Mouse (Mus musculus) MEL (cell line): ENCODE measurements around the gene Magi2. TPM values are rescaled to one million over a fixed set of nuclear protein-coding genes. Genes with fewer than 3 reads are reported as not detected.

Source experiments
- DNase-seq: peaks from one replicate; pipeline ENCODE4 v3.0.0; 2011; ENCODE audit warnings: low read depth, low spot score
- H3K27ac ChIP-seq: 2 replicates; pipeline ENCODE4 v1.5.1; 2012; ENCODE audit warnings: low read depth, mild to moderate bottlenecking, control low read depth, low read length, moderate library complexity; ENCODE audit not compliant: control insufficient read depth
- H3K27me3 ChIP-seq, 2 experiments: fragments of 150-350 bp in 1 of 2; sonication (generic) in 1 of 2; 2 replicates each; pipeline ENCODE4 v1.6.1; 2012; ENCODE audit warnings: low read length in 2 of 2, mild to moderate bottlenecking in 2 of 2, improper control_type of control experiment in 1 of 2, moderate library complexity in 1 of 2; ENCODE audit not compliant: insufficient read depth in 2 of 2, control insufficient read depth in 1 of 2
- H3K36me3 ChIP-seq, 2 experiments: 2 replicates each; pipeline ENCODE4 v1.6.1; 2012 to 2014; ENCODE audit warnings: low read length in 2 of 2, improper control_type of control experiment in 1 of 2, inconsistent platforms in 1 of 2, mild to moderate bottlenecking in 1 of 2; ENCODE audit not compliant: insufficient read depth in 2 of 2, control insufficient read depth in 1 of 2
- H3K4me1 ChIP-seq, 2 experiments: fragments of 150-350 bp in 1 of 2; sonication (generic) in 1 of 2; 2 replicates each; pipeline ENCODE4 v1.6.1; 2012; ENCODE audit warnings: low read length in 2 of 2, improper control_type of control experiment in 1 of 2, mild to moderate bottlenecking in 1 of 2; ENCODE audit not compliant: insufficient read depth in 2 of 2, control insufficient read depth in 1 of 2
- H3K4me3 ChIP-seq, 2 experiments: fragments of 150-350 bp in 1 of 2; sonication (generic) in 1 of 2; 2 replicates each; pipeline ENCODE4 v1.5.1; 2012; ENCODE audit warnings: low read depth in 2 of 2, low read length in 2 of 2, mild to moderate bottlenecking in 2 of 2, moderate library complexity in 2 of 2, control low read depth in 1 of 2, improper control_type of control experiment in 1 of 2; ENCODE audit not compliant: control insufficient read depth in 1 of 2, insufficient read depth in 1 of 2
- H3K79me2 ChIP-seq: 2 replicates; pipeline ENCODE4 v1.6.1; 2012; ENCODE audit warnings: mild to moderate bottlenecking, low read length, moderate library complexity; ENCODE audit not compliant: control insufficient read depth, poor library complexity, insufficient read depth
- H3K9ac ChIP-seq: 2 replicates; pipeline ENCODE4 v1.6.1; 2012; ENCODE audit warnings: low read depth, mild to moderate bottlenecking, control low read depth, low read length, moderate library complexity; ENCODE audit not compliant: control insufficient read depth, poor library complexity, severe bottlenecking
- H3K9me3 ChIP-seq: fragments of 150-350 bp; sonication (generic); replicated peaks from 2 replicates; pipeline ENCODE4 v1.6.1; 2012; ENCODE audit warnings: mild to moderate bottlenecking, low read length, improper control_type of control experiment, moderate library complexity; ENCODE audit not compliant: insufficient read depth
- CTCF ChIP-seq, 3 experiments: IDR thresholded peaks in 2 of 3; conservative IDR thresholded peaks in 1 of 3; 2 replicates each; pipeline ENCODE4 v1.5.1; 2011 to 2012; ENCODE audit warnings: low read length in 3 of 3, low read depth in 2 of 3, mild to moderate bottlenecking in 2 of 3, improper control_type of control experiment in 1 of 3, inconsistent platforms in 1 of 3, mixed read lengths in 1 of 3, moderate library complexity in 1 of 3; ENCODE audit not compliant: control insufficient read depth in 1 of 3, insufficient read depth in 1 of 3, poor library complexity in 1 of 3, severe bottlenecking in 1 of 3
- E2F4 ChIP-seq: IDR thresholded peaks from 2 replicates; pipeline ENCODE4 v1.6.1; 2011; ENCODE audit warnings: low read depth, low read length, improper control_type of control experiment, borderline replicate concordance
- ELF1 ChIP-seq: IDR thresholded peaks from 2 replicates; pipeline ENCODE4 v1.6.1; 2014; ENCODE audit warnings: low read depth, mild to moderate bottlenecking, inconsistent platforms, low read length, improper control_type of control experiment, moderate library complexity
- EP300 ChIP-seq, 2 experiments: IDR thresholded peaks; 2 replicates each; pipeline ENCODE4 v1.6.1; 2011; ENCODE audit warnings: improper control_type of control experiment in 2 of 2, low read length in 2 of 2, low read depth in 1 of 2, mild to moderate bottlenecking in 1 of 2
- GABPA ChIP-seq: IDR thresholded peaks from 2 replicates; pipeline ENCODE4 v1.6.1; 2012; ENCODE audit warnings: low read depth, mild to moderate bottlenecking, inconsistent platforms, low read length, improper control_type of control experiment, moderate library complexity
- GATA1 ChIP-seq: IDR thresholded peaks from 2 replicates; pipeline ENCODE4 v1.6.1; 2011; ENCODE audit warnings: low read depth, low read length, improper control_type of control experiment
- HCFC1 ChIP-seq: IDR thresholded peaks from 2 replicates; pipeline ENCODE4 v1.6.1; 2012; ENCODE audit warnings: low read depth, mild to moderate bottlenecking, inconsistent platforms, low read length, improper control_type of control experiment, moderate library complexity
- JUND ChIP-seq: IDR thresholded peaks from 2 replicates; pipeline ENCODE4 v1.6.1; 2011; ENCODE audit warnings: low read depth, mild to moderate bottlenecking, improper control_type of control experiment, low read length
- MAX ChIP-seq: IDR thresholded peaks from 2 replicates; pipeline ENCODE4 v1.6.1; 2011; ENCODE audit warnings: low read length, improper control_type of control experiment
- MAZ ChIP-seq: IDR thresholded peaks from 2 replicates; pipeline ENCODE4 v1.6.1; 2012; ENCODE audit warnings: low read depth, mild to moderate bottlenecking, inconsistent platforms, low read length, improper control_type of control experiment
- MEF2A ChIP-seq: IDR thresholded peaks from 2 replicates; pipeline ENCODE4 v1.6.1; 2014; ENCODE audit warnings: low read depth, mild to moderate bottlenecking, inconsistent platforms, low read length, improper control_type of control experiment; ENCODE audit not compliant: poor library complexity, insufficient replicate concordance, severe bottlenecking; ENCODE audit errors: extremely low read depth
- MXI1 ChIP-seq: IDR thresholded peaks from 2 replicates; pipeline ENCODE4 v1.6.1; 2011; ENCODE audit warnings: mild to moderate bottlenecking, low read depth, low read length, improper control_type of control experiment
- MYB ChIP-seq: IDR thresholded peaks from 2 replicates; pipeline ENCODE4 v1.6.1; 2011; ENCODE audit warnings: mild to moderate bottlenecking, low read depth, low read length, improper control_type of control experiment
- MYC ChIP-seq: IDR thresholded peaks from 2 replicates; pipeline ENCODE4 v1.6.1; 2011; ENCODE audit warnings: low read depth, mild to moderate bottlenecking, low read length, improper control_type of control experiment, moderate library complexity
- NELFE ChIP-seq: IDR thresholded peaks from 2 replicates; pipeline ENCODE4 v1.6.1; 2011; ENCODE audit warnings: low read depth, low read length, improper control_type of control experiment
- NRF1 ChIP-seq: IDR thresholded peaks from 2 replicates; pipeline ENCODE4 v1.6.1; 2014; ENCODE audit warnings: low read depth, mild to moderate bottlenecking, inconsistent platforms, low read length, improper control_type of control experiment, moderate library complexity; ENCODE audit not compliant: poor library complexity, insufficient read depth, severe bottlenecking
- RCOR1 ChIP-seq: IDR thresholded peaks from 2 replicates; pipeline ENCODE4 v1.6.1; 2012; ENCODE audit warnings: low read depth, mild to moderate bottlenecking, inconsistent platforms, low read length, improper control_type of control experiment
- SIN3A ChIP-seq: IDR thresholded peaks from 2 replicates; pipeline ENCODE4 v1.6.1; 2012; ENCODE audit warnings: low read length, improper control_type of control experiment, inconsistent platforms
- SMC3 ChIP-seq: IDR thresholded peaks from 2 replicates; pipeline ENCODE4 v1.6.1; 2011; ENCODE audit warnings: low read depth, low read length, improper control_type of control experiment
- TAL1 ChIP-seq: IDR thresholded peaks from 2 replicates; pipeline ENCODE4 v1.6.1; 2012; ENCODE audit warnings: mild to moderate bottlenecking, inconsistent platforms, low read length, moderate library complexity, mixed read lengths
- TCF12 ChIP-seq: IDR thresholded peaks from 2 replicates; pipeline ENCODE4 v1.6.1; 2014; ENCODE audit warnings: low read depth, mild to moderate bottlenecking, inconsistent platforms, low read length, improper control_type of control experiment, moderate library complexity
- UBTF ChIP-seq: IDR thresholded peaks from 2 replicates; pipeline ENCODE4 v1.6.1; 2012; ENCODE audit warnings: low read depth, mild to moderate bottlenecking, inconsistent platforms, low read length, improper control_type of control experiment, moderate library complexity, borderline replicate concordance; ENCODE audit not compliant: insufficient read depth
- USF1 ChIP-seq: IDR thresholded peaks from 2 replicates; pipeline ENCODE4 v1.6.1; 2014; ENCODE audit warnings: low read depth, mild to moderate bottlenecking, inconsistent platforms, low read length, improper control_type of control experiment, moderate library complexity
- ZC3H11A ChIP-seq: IDR thresholded peaks from 2 replicates; pipeline ENCODE4 v1.6.1; 2012; ENCODE audit warnings: low read depth, mild to moderate bottlenecking, inconsistent platforms, low read length, improper control_type of control experiment
- ZMIZ1 ChIP-seq: IDR thresholded peaks from 2 replicates; pipeline ENCODE4 v1.6.1; 2012; ENCODE audit warnings: low read depth, mild to moderate bottlenecking, inconsistent platforms, low read length, improper control_type of control experiment, moderate library complexity
- ZNF384 ChIP-seq: IDR thresholded peaks from 2 replicates; pipeline ENCODE4 v1.6.1; 2012; ENCODE audit warnings: low read depth, mild to moderate bottlenecking, inconsistent platforms, low read length, improper control_type of control experiment
- polyA plus RNA-seq, 2 experiments: library from polyadenylated mRNA; stranded (reverse) in 1 of 2; unstranded in 1 of 2; fragments of >175 nt in 1 of 2; fragments of >200 nt in 1 of 2; gene quantifications; 2 replicates each; pipeline versions ENCODE4 v1.2.1 to v1.2.4; 2012; ENCODE audit warnings: low replicate concordance in 2 of 2, low read depth in 1 of 2; ENCODE audit not compliant: insufficient read length in 2 of 2, insufficient read depth in 1 of 2, missing spikeins in 1 of 2
- total RNA-seq: library from RNA; depleted of rRNA; stranded (reverse); fragments of 300-350 nt; gene quantifications from 2 replicates; pipeline ENCODE4 v1.2.3, GENCODE M21; 2012

Magi2 gene
- total and polyA plus RNA-seq, 3 experiments, result 0.46 to 0.47 TPM; not detected in 1

GRCm38 (mm10) chr5:20285080-20285840 is 1058.4 kb downstream of the Magi2 start:
- no peaks in the 10 kb centered on the region for H3K4me1 ChIP-seq
- TF ChIP-seq UBTF, result no peak
- no peak for TF ChIP-seq ELF1
- TF ChIP-seq MXI1, result no peak
- no peak for TF ChIP-seq TCF12
- no peak for TF ChIP-seq HCFC1
- no peak for TF ChIP-seq SIN3A
- no peak for TF ChIP-seq ZC3H11A
- no peak for TF ChIP-seq ZNF384
- TF ChIP-seq MAZ, result no peak
- no peak for TF ChIP-seq ZMIZ1
- TF ChIP-seq TAL1, result no peak
- no peak for TF ChIP-seq MAX
- TF ChIP-seq, all 39 proteins: peak for 0
- no peak overlapping the region for H3K9ac ChIP-seq
- DNase-seq, result no peak
- no peaks in the 10 kb centered on the region for H3K9me3 ChIP-seq
- no peaks in the 10 kb centered on the region for H3K36me3 ChIP-seq
- no peak overlapping the region for H3K4me3 ChIP-seq
- no peaks in the 10 kb centered on the region for H3K79me2 ChIP-seq
- no peaks in the 10 kb centered on the region; a peak in 1 of 4 replicates for H3K27me3 ChIP-seq
- no peak overlapping the region for H3K27ac ChIP-seq

GRCm38 (mm10) chr5:20294521-20294920 is 1067.7 kb downstream of the Magi2 start:
- TF ChIP-seq GATA1 (no peak), E2F4 (no peak), MYB (no peak), EP300 (IDR thresholded peaks at IDR 0.05; ENCODE audit: low read depth in 1 of 2, low read length in 2 of 2) (no peak), SMC3 (no peak), ZC3H11A (no peak), RCOR1 (no peak), MEF2A (no peak), ZNF384 (no peak), NRF1 (no peak), CTCF (IDR thresholded peaks at IDR 0.05 in 2 of 3, conservative IDR thresholded peaks at IDR 0.05 in 1 of 3; ENCODE audit: control insufficient read depth in 1 of 3, insufficient read depth in 1 of 3, low read depth in 2 of 3, low read length in 3 of 3, poor library complexity in 1 of 3, severe bottlenecking in 1 of 3) (no peak), MXI1 (no peak), JUND (no peak), ZMIZ1 (no peak), GABPA (no peak), TAL1 (no peak), USF1 (no peak), MYC (no peak), NELFE (no peak), ELF1 (no peak)
- Histone ChIP-seq H3K4me1 (no peaks in the 10 kb centered on the region), H3K4me3 (no peak overlapping the region), H3K9ac (no peak overlapping the region), H3K36me3 (no peaks in the 10 kb centered on the region), H3K27ac (no peak overlapping the region), H3K27me3 (no peaks in the 10 kb centered on the region; a peak in 1 of 4 replicates), H3K79me2 (no peaks in the 10 kb centered on the region), H3K9me3 (no peaks in the 10 kb centered on the region)
- DNase-seq, result no peak
